Mouse (Mus musculus) lung, postnatal 0 days (tissue): ENCODE results near the gene Pdxk. TPM values are rescaled to one million over a fixed set of nuclear protein-coding genes. Genes with fewer than 3 reads are reported as not detected.

Experiments used
- ATAC-seq: fragments of 200-750 bp; cut with Nextera tagmentation; 2 replicates; pipeline ENCODE4 v1.8.0; 2017; ENCODE audit warnings: moderate library complexity
- DNase-seq: peaks from one replicate; pipeline ENCODE4 v3.0.0-alpha.2; 2016; ENCODE audit warnings: low spot score
- H3K27ac ChIP-seq: fragments of 300-500 bp; sonication (generic); 2 replicates; pipeline ENCODE4 v1.5.1; 2014; ENCODE audit warnings: antibody characterized with exemption, mild to moderate bottlenecking, low read length, mixed read lengths
- H3K27me3 ChIP-seq: fragments of 300-500 bp; sonication (generic); replicated peaks from 2 replicates; pipeline ENCODE4 v1.6.1; 2014; ENCODE audit warnings: low read length, mixed read lengths; ENCODE audit not compliant: insufficient read depth
- H3K36me3 ChIP-seq: fragments of 300-500 bp; sonication (generic); 2 replicates; pipeline ENCODE4 v1.6.1; 2014; ENCODE audit warnings: low read length, mixed read lengths; ENCODE audit not compliant: insufficient read depth
- H3K4me1 ChIP-seq: fragments of 300-500 bp; sonication (generic); 2 replicates; pipeline ENCODE4 v1.6.1; 2014; ENCODE audit warnings: antibody characterized with exemption, low read depth, low read length, mixed read lengths; ENCODE audit not compliant: insufficient read depth
- H3K4me2 ChIP-seq: fragments of 300-500 bp; sonication (generic); replicated peaks from 2 replicates; pipeline ENCODE4 v1.6.1; 2014; ENCODE audit warnings: low read depth, mild to moderate bottlenecking, low read length, moderate library complexity, mixed read lengths
- H3K4me3 ChIP-seq: fragments of 300-500 bp; sonication (generic); 2 replicates; pipeline ENCODE4 v1.5.1; 2014; ENCODE audit warnings: low read depth, low read length
- H3K9ac ChIP-seq: fragments of 300-500 bp; sonication (generic); replicated peaks from 2 replicates; pipeline ENCODE4 v1.6.1; 2014; ENCODE audit warnings: low read depth, mild to moderate bottlenecking
- H3K9me3 ChIP-seq: fragments of 300-500 bp; sonication (generic); 2 replicates; pipeline ENCODE4 v1.6.1; 2016; ENCODE audit warnings: low read length, mixed read lengths
- CTCF ChIP-seq: IDR thresholded peaks from 2 replicates; pipeline ENCODE4 v1.5.1; 2016; ENCODE audit warnings: antibody characterized with exemption, mild to moderate bottlenecking
- EP300 ChIP-seq: IDR thresholded peaks from 2 replicates; pipeline ENCODE4 v1.6.1; 2016; ENCODE audit warnings: antibody characterized with exemption, mild to moderate bottlenecking, control low read depth
- WGBS: fragments of 180-500 bp; shearing (Covaris S2); extraction: QIAGEN DNeasy Blood & Tissue Kit; methylation state at CpG from one replicate; pipeline ENCODE4 v1.1.7; 2014; 5-methylcytosine and 5-hydroxymethylcytosine counted together
- microRNA-seq: library from miRNA; unstranded; fragments of <30 nt; microRNA quantifications from one replicate; pipeline ENCODE4, GENCODE M21; 2016
- polyA plus RNA-seq: library from polyadenylated mRNA; unstranded; fragments of >200 nt; fragmentation: Nextera tagmentation; extraction: Ambion mirVana; gene quantifications from 2 replicates; pipeline ENCODE4 v1.2.1, GENCODE M21; 2015

The Pdxk gene
- polyA plus RNA-seq, 1 experiment from 2014 or later = 4.9 TPM

DNA sequence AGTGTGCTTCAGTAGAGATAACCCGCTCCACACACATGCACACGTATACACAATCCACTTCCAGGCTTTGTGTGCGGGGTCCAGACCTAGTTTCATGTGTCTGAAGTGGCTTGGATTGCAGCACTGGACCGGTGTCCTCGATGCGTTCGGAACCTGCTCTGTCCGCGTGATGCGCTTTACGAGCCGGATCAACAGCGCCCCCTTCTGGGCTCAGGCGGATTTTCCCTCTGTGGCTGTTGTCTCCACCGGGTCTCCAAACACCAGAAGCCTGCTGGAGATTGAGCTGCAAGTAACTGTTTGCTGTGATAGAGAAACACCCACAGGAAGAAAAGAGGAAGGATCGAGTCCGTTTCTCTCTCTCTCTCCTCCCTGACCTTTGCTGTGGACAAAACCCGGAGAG lies 72.7 kb downstream of the Pdxk start:
- TF ChIP-seq EP300 (no peak), CTCF (peak; percentile 92)

DNA sequence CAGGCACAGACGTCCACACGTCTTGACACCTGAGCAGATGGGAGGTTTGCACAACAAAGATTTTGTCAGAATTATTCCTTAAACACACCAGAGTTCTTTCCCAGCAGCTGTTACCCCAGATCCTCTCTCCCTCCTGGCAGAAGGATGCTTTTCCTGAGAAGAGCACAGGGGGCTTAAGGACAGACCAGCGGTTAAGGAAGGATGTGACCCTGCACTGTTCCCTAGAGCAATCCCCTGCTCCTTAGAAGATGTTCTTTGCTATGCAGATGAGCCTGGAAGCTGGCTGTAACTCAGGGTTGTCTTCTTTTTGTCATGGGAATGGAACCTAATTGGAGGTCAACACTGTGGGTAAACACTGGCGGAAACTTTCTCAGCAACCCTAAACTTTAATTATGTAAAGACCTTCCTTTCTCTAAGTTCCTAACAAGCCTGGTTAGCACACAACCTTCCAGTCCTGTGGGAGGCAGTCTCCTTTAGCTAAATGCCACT lies 73.7 kb downstream of the Pdxk start:
- H3K4me3 ChIP-seq = no peak overlapping the region
- H3K36me3 ChIP-seq = no peaks in the 10 kb centered on the region
- H3K27ac ChIP-seq = no peak overlapping the region
- H3K9ac ChIP-seq = no peak overlapping the region
- 0 out of 2 replicates have a peak, but pooled peaks cover 3% of the 10 kb centered on the region for H3K27me3 ChIP-seq
- no peak for ATAC-seq
- 35% methylated on average over 4 of the region's 4 CpGs for WGBS
- H3K9me3 ChIP-seq = no peaks in the 10 kb centered on the region
- no peak overlapping the region for H3K4me2 ChIP-seq
- H3K4me1 ChIP-seq = no peaks in the 10 kb centered on the region
- DNase-seq = no peak
- TF ChIP-seq CTCF = no peak
- TF ChIP-seq EP300 = no peak

More for the DNA sequence above, 72.7 kb downstream of the Pdxk start:
- H3K4me3 ChIP-seq = no peak overlapping the region
- ATAC-seq (peak; percentile 68), DNase-seq (peak; percentile 80)
- H3K36me3 ChIP-seq = no peaks in the 10 kb centered on the region
- no peak overlapping the region for H3K9ac ChIP-seq
- WGBS = under 1% methylated on average over 18 of the region's 18 CpGs
- no peak overlapping the region for H3K4me2 ChIP-seq
- H3K4me1 ChIP-seq = no peaks in the 10 kb centered on the region
- H3K9me3 ChIP-seq = no peaks in the 10 kb centered on the region
- H3K27me3 ChIP-seq = 0 out of 2 replicates have a peak, but pooled peaks cover 3% of the 10 kb centered on the region
- H3K27ac ChIP-seq = no peak overlapping the region

DNA sequence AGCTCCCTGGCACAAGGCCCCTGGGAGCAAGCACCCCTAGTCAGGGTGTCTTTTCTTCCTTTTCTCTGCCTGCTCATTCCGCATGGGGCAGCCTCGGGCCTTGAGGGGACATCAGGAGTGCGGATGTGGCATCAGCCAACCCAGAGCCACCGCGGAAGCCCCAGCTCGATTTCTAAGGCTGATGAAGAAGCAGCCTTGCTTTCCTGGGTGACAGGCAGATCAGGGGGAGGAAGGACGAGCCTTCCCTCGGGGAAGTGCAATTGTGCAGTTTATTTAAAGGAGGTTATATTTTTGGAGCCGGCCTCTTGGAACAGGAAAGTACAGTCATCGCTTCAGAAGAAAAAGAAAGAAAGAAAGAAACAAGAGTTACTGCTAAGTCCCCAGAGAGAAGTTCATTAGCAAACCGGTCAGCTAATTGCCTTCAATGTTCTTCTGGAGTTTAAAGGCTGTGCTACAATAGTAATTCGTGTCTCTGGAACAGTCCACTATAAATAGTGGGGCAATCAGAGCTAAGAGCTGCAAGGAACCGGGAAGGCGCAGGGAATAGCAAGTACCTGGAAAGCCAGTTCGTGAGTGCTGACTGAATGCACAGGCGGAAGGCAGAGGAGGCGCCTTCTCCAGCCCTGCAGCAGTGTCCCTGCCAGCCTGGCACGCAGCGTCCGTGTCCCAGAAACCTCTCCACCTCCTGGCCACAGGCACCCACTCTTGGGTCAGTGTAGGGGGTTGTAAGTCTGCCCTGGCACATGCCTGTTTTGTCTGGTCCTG lies 76.4 kb downstream of the Pdxk start:
- Histone ChIP-seq H3K4me1 (no peaks in the 10 kb centered on the region), H3K4me2 (no peak overlapping the region), H3K9ac (no peak overlapping the region), H3K4me3 (no peak overlapping the region), H3K27ac (no peak overlapping the region), H3K27me3 (0 out of 2 replicates have a peak, but pooled peaks cover 3% of the 10 kb centered on the region), H3K9me3 (no peaks in the 10 kb centered on the region), H3K36me3 (no peaks in the 10 kb centered on the region)
- no peak for ATAC-seq
- TF ChIP-seq CTCF = no peak
- no peak for DNase-seq
- 66% methylated on average over 20 of the region's 20 CpGs for WGBS

Small RNAs within 50 kb of the gene (microRNA-seq; reads per million reads assigned to microRNA genes)
- gene Mir6410 (not detected), gene Mir6907 (not detected), gene Mir6908 (not detected)

Other genes starting within 250 kb of the Pdxk start
- gene Trappc10, start 220.3 kb downstream of the Pdxk start, polyA plus RNA-seq = 19.2 and 19.9 TPM in 2 replicates
- 119 and 129 TPM in 2 replicates for gene Agpat3, start 112.5 kb downstream of the Pdxk start, polyA plus RNA-seq
- 171 and 175 TPM in 2 replicates for gene Rrp1, start 51.9 kb downstream of the Pdxk start, polyA plus RNA-seq
- 440 and 490 TPM in 2 replicates for gene Cstb, start 39.3 kb downstream of the Pdxk start, polyA plus RNA-seq
- gene Olfr1358, start 52.5 kb upstream of the Pdxk start, polyA plus RNA-seq = not detected in 2 replicates
- gene Ilvbl, start 109.4 kb upstream of the Pdxk start, polyA plus RNA-seq = 38.1 and 45.0 TPM in 2 replicates
- 16.1 and 17.4 TPM in 2 replicates for gene Syde1, start 127.0 kb upstream of the Pdxk start, polyA plus RNA-seq
- gene Olfr1357, start 153.1 kb upstream of the Pdxk start, polyA plus RNA-seq = not detected in 2 replicates